Mouse (Mus musculus): Measurements from ENCODE around the gene Ssu72.

The Ssu72 gene

GRCm38 (mm10) chr4:155757011-155757410, 52.4 kb downstream of the Ssu72 start:
- DNase-seq = no peak

- DNase-seq = peak; percentile 60
Measured at GRCm38 (mm10) chr4:155759862-155760612, 55.4 kb downstream of the Ssu72 start.

- DNase-seq = peak; percentile 97
Measured at GRCm38 (mm10) chr4:155760613-155761355, 56.2 kb downstream of the Ssu72 start, which contains the start of gene Atad3a. Gene Atad3a, minus strand, starts transcription at chr4:155761093.

GRCm38 (mm10) chr4:155761356-155762099, 56.9 kb downstream of the Ssu72 start:
- no peak for DNase-seq

- DNase-seq = no peak
Measured at GRCm38 (mm10) chr4:155762357-155762756, 57.8 kb downstream of the Ssu72 start.

- DNase-seq = no peak
Measured at GRCm38 (mm10) chr4:155769496-155769879, 64.9 kb downstream of the Ssu72 start.

GRCm38 (mm10) chr4:155769880-155770512, 65.4 kb downstream of the Ssu72 start:
- DNase-seq = peak; percentile 94

- no peak for DNase-seq
Measured at GRCm38 (mm10) chr4:155770626-155771025, 66.0 kb downstream of the Ssu72 start.

GRCm38 (mm10) chr4:155771706-155772105, 67.1 kb downstream of the Ssu72 start:
- DNase-seq = no peak

- DNase-seq = no peak
Measured at GRCm38 (mm10) chr4:155772786-155773185, 68.2 kb downstream of the Ssu72 start.

- DNase-seq = no peak
Measured at GRCm38 (mm10) chr4:155773335-155774078, 68.9 kb downstream of the Ssu72 start.

GRCm38 (mm10) chr4:155774280-155774754, 69.7 kb downstream of the Ssu72 start, which contains the start of gene Vwa1:
Gene Vwa1, minus strand, starts transcription at chr4:155774698.
- DNase-seq = peak; percentile 90

GRCm38 (mm10) chr4:155774971-155775740, 70.6 kb downstream of the Ssu72 start:
- no peak for DNase-seq

GRCm38 (mm10) chr4:155775855-155776254, 71.3 kb downstream of the Ssu72 start:
- no peak for DNase-seq

- peak; percentile 38 for DNase-seq
Measured at GRCm38 (mm10) chr4:155776704-155777335, 72.2 kb downstream of the Ssu72 start.

GRCm38 (mm10) chr4:155777816-155778215, 73.2 kb downstream of the Ssu72 start:
- no peak for DNase-seq

- DNase-seq = no peak
Measured at GRCm38 (mm10) chr4:155779498-155779897, 74.9 kb downstream of the Ssu72 start.

- peak; percentile 43 for DNase-seq
Measured at GRCm38 (mm10) chr4:155780895-155781294, 76.3 kb downstream of the Ssu72 start.
